Mouse (Mus musculus) embryo, embryonic 10 days (tissue): Measurements from ENCODE around the gene Slc41a2.

Experiments
- DNase-seq: peaks from one replicate; pipeline ENCODE4 v3.0.0-alpha.2; 2015; ENCODE audit warnings: low spot score

The Slc41a2 gene

DNA sequence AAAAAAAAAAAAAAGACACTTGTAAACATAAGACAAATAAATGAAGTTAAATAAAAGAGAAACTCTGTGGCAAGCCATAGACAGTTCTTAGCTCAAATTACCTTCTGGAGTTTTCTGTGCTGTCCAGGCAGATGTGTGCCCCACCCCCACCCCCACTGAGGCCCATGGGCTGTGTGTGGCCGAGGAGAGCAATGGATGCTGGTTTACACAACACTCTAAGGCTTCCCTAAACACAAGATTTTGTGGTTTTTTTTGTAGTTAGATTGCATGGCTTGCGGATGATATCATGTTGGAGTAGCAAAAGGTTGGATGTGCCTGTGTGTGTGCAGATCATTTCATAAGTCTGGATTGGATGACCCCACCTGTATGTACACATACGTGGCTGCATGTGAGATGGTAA, 116.8 kb downstream of the Slc41a2 start:
- no peak for DNase-seq

DNA sequence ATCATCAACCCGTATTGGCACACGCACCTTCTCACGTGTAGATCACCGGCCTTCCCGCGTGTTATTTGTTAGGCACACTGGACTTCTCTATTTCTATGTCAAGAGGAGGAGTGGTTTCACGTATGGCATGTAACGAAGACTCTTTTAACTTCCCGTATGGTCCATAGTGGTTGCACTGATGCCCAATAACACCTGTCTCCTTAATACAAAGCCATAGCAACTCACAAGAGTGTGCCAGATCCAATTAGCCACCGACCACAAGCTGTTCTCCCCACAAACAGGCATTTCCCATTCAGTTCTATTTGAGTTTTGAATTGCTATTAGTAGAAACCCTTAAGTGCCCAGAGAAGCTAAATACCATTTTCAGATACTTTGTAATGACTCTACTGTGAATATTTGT, 117.5 kb downstream of the Slc41a2 start:
- DNase-seq, result no peak

DNA sequence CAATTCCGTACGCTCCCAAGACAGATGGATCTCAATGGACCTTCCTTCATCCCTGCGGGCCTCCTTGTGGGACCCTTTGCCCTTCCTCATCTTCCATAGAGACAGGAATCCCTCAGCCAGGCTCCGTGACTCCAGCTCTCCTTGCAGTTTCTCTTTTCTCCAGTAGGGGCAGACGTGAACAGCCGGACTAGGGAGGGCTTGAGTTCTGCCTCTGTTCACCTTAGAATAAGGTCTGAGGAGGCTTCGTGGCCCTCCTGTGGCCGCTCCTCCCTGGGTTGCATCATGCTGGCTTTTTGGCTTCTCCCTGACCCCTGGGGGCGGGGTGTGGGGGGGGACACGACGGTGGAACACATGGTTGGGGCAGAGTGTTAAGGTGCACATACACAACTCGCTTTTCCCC, 118.0 kb downstream of the Slc41a2 start:
- DNase-seq, result peak; percentile 71

DNA sequence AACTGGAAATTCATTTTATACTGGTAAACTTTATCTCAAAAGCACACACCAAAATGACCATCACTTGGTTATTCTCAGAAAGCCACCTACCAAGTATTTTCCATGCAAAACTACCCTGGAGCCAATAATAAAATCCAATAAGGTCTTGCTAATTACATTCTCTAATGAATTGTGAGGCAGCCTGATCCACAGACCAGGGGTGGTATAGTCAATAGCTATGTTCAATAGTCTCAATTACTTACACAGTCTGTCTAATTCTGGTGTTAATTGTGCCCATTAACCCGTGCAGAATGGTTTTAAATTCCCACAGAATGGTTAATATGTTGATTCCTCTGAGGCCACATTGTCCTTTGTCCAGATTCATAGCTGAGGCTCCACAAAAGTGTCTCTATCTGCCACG, 118.9 kb downstream of the Slc41a2 start:
- no peak for DNase-seq

DNA sequence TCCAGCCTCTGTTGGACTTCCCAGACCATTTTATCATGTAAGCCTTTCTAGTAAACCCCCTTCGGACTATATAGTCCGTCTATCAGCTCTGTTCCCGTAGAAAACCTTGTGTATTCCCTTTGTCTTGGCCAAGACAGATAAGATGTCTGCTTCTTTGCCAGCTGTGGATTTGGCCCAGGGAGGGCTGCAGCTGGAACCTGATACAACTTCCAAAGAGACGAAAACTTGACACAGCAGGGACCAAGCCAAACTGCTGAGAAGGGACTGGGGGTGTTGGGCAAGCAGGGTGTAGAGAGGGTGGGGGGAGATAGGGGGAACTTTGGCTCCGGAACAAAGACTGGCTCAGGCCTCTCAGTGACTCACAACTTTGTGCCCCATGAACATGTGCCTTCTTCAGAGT, 120.4 kb downstream of the Slc41a2 start:
- DNase-seq, result no peak

DNA sequence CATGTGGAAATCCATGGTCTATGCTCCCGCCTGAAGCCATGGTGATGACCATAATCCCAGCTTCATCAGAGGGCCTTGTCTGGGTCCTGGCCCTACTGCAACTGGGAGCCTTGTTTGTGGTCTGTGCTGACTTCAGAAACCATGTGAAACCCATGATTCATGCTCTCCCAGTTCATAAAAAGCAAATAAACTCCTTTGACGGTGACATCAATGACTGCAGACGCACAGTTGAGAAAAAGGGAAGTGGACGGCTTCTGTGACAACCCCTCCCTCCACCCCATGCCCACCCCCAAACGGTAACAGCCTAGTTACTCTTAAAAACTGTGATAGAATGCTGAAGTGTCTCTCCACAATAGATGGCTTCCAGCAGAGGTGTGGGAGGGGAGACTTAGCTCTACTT, 122.1 kb downstream of the Slc41a2 start:
- no peak for DNase-seq

DNA sequence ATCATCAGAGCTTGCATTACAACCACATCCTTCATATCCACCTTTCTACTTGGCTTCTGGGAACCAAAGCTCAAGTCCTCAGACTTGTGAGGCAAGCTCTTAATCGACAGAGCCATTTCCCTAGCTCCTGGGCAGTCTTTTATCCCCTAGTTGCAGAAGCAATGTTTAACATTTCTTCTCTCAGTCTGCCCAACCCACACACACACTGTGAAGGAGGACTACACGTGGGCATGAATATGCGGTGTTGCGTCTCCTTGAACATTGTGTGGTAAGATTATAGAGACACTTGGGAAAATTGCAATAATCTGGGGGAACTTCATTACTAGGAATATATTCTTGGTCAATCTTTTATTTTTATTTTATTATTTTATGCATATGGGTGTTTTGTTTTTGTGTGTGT, 125.1 kb downstream of the Slc41a2 start:
- DNase-seq, result no peak

DNA sequence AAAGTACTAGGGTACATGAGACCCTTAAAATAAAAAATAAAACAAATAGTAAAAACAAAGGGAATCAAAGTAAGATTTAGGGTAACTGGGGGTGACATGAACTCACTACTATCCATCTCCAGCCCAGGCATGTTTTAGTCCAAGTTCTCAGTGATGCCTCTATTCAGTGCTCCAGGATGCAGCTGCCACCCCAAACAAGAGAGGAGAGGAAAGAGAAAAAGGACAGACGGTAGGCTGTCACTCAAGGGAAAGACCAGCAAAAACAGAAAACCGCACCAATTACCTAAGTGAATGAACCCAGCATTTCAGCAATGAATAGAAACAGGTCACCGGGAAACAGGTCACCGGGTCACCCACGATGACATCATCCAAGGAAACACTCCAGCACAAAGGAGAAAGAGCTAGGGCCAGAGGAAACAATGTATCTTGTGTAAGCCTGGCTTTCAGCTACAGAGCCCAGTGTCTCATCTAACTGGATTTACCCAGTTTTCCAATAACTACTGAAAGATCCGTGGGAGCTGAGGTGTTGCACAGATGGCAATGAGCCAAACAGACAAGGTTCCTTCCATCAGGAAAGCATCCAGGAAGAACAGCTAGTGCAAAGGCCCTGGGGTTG, 126.6 kb downstream of the Slc41a2 start:
- peak; percentile 72 for DNase-seq

DNA sequence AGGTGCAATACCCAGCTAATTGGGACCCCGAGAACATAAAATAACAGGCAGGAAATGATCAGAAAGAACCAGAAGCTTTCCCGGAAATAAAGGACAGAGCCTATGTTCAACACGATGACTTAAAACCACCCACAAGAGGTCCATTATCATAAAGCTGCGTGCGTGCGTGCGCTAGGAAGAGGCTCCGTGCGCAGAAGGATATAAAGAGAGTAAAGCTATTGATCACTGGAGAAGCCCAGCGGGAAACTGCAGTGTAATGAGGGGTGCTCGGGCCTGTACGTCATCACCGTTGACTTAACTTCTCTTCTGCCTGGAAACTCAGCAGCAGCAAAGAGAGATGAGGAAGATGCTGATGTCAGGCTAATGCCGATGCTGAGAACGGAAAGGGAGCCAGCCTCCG, 127.6 kb downstream of the Slc41a2 start:
- DNase-seq, result no peak

DNA sequence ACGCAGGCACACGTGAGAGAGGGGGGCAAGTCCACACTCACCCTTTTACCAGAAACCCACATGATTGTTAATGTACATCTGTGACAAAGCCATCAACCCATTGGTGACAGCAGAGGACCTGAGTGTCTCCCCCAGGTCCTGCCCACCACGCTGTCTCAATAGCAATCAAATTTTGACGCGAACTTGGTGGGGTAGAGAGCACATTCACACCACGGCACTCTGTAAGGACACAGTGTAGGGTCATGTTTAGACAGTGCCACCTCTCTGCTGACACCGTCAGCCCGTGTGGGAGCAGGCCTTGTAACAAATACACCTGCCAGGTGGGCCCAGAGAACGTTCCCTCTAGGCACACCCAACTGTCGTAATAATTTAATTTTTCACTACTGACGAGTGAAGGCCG, 128.3 kb downstream of the Slc41a2 start:
- DNase-seq, result no peak

DNA sequence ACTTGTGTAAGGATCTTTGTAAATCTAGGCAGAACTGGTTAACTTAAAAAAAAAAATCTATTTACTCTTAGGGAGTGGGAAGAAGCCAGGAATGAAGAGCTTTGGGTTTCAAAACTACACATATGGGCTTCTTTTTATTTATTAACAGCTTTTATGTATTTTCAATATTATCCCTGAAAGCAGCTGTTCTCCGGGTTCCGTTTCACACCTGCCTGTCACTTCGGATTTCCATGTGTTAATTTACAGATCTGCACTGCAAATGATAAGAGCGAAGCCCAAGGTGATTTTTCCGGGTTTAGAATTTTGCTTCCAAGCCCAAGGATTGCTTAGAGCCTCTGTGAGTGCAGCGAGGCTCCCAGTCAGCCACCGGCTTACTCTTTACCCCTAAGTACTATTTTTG, 129.2 kb downstream of the Slc41a2 start:
- no peak for DNase-seq

DNA sequence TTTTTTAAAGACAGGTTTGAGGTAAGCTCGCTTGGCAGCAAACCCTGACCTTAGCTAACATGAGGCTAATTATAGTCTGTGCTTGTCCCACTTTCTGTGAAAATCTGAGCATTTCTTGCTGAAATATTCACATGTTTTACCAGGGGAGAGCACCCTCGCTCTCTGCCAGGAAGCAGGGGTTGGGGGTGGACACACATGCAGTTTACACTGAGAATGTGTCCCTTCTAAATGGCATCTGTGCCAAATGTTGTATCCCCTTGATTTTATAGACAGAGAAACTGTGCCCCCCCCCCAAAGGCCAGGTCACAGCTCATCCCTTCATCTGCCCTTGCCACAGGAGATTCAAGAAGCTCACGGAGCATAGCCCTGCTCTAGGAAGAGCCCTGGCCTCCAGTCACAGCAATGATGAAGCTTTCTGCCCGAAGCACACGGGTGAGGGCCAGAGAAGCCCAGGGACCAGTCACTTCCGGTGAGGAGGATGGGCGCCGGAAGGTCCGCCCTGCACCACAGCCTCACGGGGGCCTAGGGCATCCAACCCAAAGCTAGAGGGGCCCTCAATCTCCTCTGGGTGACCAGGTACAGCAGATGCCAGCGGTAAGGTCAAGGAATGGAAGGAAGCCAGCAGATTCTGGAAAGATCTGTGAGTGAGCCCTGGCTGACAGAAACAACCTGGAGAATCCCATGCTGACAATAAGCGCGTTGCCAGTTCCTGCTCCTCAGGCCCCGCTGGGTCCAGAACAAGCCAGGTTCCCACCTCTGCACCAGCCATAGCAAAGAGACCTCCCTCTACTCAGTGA, 134.6 kb downstream of the Slc41a2 start:
- no peak for DNase-seq

DNA sequence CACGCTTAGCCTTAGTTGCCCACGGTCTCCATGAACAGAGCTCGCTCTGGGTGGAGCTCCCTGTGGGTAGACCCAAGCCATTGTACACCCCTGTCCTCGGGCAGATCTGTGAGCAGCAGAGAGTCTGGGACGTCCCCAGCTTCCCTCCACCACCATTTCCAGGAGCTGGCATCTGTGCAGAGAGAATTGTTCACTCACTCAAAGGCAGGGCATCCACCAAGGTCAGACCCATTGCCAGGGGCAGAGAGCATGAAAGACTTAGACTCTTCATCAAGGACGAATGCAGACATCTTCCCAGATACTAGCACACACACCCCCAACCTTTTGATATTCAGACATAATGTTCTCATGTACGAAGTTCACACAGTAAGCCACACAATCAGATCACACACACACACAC, 136.2 kb downstream of the Slc41a2 start:
- no peak for DNase-seq

DNA sequence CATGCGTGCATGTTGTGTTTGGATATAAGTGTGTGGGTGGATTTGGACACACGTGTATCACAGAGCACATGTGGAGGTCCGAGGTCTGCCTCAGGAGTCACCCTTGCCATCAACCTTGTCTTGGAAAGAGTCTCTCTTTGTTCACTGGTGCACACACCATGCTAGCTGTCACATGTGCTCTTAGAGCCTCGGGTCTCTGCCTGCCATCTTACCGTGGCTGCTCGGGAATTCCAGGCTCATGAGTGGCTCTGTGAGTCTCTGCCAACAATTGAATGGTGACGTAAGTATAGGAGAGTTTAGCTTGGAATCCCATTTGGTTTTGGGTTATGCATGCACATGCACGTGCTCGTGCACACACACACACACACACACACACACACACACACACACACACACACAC, 138.4 kb downstream of the Slc41a2 start:
- no peak for DNase-seq

DNA sequence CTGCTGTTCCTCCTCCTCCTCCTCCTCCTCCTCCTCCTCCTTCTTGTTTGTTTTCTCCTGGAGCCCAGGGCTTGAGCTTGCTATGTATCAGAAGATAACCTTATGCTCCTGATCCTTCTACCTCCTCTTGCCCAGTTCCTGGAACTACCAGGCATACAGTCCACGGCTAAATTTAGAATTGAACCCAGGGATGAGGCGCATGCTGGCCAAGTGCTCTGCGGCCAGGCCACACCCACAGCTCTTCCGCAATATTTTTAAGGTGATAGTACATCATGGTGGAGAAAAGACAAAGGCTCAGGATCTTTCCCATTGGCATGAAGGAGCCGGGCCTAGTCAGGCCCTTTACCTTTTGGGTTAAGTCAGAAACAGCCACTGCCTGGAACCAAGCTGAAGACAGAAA, 139.0 kb downstream of the Slc41a2 start:
- no peak for DNase-seq

DNA sequence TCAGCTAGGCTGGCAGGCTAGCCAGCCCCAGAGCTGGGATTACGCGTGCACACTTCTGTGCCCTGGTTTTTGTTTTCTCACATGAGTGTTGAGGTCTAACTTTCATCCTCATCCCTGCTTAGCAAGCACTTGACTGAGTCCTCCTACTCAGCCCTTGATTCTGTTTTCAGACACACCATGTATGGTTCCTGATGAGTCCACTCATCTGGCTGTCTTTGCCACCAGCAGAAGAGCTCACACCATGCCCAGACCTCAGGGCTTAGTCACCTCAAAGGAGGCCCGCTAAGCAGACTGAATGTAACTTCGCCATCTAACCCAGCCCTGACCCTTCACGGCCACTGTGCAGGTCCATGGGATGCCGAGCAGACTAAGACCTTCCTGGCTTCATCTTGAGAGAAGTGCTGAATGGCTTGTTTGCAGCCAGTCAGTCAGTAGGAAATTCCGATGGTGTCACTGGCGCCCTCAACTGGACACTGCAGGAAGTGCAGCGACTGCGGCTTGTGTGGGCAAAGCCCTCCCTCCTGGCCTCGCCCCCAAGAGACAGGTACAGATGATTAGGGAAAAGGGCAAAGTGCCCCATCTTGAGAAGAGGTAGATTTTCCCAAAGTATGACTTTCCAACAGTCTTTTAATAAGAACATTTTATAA, 139.9 kb downstream of the Slc41a2 start:
- peak; percentile 78 for DNase-seq

DNA sequence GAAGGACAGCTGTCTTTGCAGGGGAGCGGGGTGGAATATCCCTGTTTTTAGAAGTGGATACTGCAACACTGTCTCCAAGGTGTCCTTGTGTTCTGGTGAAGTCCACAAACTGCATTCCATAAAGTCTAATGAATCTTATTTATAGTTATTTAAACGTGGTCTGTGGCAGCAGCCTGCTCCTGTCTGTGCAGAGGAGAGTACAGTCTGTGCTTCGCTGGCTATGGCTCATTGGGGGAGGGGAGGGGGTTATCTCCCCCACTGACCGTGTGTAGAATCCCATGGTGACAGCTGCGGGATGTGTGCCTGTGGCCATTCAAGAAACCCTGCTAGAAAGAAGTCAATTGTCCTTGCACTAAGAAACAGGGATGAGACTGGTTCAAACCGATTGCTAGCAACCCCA, 145.7 kb downstream of the Slc41a2 start:
- no peak for DNase-seq

DNA sequence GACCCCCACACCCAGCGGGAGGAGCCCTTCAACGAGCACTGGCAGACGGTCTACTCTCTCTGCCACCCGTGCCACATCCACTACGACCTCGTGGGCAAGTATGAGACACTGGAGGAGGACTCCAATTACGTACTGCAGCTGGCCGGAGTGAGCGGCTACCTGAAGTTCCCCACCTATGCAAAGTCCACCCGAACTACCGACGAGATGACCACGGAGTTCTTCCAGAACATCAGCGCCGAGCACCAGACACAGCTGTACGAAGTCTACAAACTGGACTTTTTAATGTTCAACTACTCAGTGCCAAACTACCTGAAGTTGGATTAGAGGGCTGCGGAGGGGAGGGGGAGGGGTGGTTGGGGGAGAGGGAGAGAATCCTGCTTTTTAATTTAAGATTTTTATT, 146.2 kb downstream of the Slc41a2 start:
- DNase-seq, result no peak

DNA sequence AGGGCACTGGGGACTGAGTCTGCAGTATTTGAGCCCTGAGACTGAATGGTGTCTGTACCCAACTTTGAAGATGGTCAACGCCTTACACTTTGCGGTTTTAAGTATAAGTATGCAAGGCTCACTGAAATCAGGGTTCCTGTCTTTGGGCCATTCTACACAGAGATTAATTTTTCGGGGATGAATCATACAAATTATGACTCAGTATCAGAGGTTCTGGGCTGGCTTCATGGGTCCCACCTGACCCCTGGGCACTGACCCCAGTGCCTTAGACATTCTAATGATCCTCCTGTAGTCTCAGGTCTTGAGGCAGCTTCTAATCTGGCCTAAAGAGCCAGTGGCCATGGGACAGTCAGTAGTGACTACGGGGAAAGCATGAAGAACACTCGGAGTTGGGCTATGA, 148.6 kb downstream of the Slc41a2 start:
- no peak for DNase-seq

DNA sequence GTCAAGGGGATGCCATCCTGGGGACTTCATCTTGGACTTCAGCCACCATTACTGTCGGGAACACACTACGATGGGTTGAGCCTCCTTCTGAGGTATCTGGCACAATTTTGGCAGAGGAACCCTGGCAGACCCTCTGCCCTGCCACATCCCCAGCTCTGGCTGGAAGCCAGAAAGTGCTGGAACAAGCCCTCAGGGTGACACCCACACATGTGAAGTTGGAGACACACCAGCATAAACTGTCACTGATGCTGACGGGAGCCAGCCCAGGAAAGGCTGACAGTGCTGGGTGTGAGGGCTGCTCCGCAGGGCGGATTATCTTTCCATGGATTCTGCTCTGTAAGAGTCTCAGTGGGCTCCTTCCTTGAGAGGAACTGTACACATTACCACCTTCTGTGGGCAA, 150.7 kb downstream of the Slc41a2 start:
- no peak for DNase-seq

DNA sequence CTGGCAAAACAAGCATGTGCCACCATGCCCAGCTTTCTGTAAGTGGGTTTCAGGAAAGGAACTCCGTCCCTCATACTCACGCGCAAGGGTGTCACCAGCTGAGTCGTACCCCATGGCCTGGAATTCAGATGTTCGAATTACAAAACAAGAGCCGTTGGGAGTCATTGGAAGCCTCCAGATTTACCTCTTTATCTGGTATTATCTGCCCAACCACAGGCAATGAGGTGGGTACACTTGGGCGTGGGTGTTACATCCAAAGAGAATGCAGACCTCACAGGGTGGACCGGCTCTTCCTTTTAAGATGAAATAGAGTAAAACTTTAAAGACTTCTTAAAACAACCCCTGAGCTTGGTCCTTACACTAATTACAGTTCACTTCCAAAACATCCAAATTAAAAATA, 151.5 kb downstream of the Slc41a2 start:
- no peak for DNase-seq

DNA sequence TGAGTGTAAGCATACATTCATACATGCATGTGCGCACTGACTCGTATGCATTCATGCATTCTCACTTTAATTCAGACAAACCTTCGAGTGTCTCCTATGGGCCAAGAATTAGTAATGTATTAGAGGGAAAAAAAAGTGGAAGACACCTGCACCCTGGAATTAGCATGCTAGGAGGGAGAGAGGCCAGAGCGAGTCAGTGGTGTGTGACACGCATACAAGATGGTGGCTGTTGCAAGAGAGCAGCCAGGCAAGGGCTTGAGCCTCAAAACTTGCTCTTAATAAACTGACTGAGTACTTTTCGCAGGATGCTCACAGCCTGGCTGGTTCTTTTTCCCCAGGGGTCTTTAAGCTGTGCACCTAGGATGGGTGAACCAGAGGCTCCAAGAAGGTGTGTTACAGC, 152.6 kb downstream of the Slc41a2 start:
- DNase-seq, result no peak

DNA sequence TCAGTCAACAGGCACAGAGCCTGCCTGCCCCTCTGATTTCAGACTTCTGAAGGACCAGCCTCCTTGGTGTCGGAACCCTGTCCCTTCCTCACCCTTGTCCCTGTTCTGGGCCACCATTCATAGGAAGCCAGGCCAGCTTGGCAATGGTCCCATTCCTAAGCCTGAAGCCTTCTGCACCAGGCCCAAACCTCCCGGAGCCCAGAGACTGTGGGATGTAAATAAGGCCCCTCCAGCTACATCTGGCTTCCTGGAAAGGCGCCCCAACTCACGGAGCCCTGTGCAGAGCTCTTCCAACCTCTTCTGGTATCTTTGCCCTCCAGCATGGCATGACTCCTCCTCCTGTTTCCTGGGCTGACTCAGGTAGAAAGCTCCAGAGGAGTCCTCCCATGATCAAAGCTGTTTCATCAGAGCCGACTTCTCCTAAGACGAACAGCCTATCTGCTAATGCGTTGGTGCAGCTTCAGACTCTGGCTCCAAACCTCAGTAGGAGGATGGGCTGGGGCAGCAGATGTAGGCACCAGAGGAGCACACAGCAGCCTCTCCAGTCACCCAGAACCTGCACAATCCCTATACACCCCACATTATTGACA, 153.1 kb downstream of the Slc41a2 start:
- no peak for DNase-seq
